Mouse (Mus musculus) brain, embryonic 14.5 days (tissue): ENCODE measurements at regions not wholly inside any gene's neighbourhood (a gene's known extent, or its start where the extent isn't known, plus 50 kb on each side); places are given as distances from the start of the nearest gene placed in this dataset.

ENCODE experiments used
- CTCF ChIP-seq: fragments of 200-500 bp; IDR thresholded peaks from 2 replicates; pipeline ENCODE4 v1.5.1; 2012; ENCODE audit warnings: inconsistent platforms, mild to moderate bottlenecking, moderate library complexity, borderline replicate concordance; ENCODE audit not compliant: insufficient read depth, insufficient read length; ENCODE audit errors: extremely low read depth
- POLR2A ChIP-seq: fragments of 200-500 bp; IDR thresholded peaks from 2 replicates; pipeline ENCODE4 v1.6.1; 2012; ENCODE audit warnings: mild to moderate bottlenecking, inconsistent platforms, borderline replicate concordance; ENCODE audit not compliant: poor library complexity, insufficient read depth, insufficient read length, severe bottlenecking; ENCODE audit errors: extremely low read depth

DNA sequence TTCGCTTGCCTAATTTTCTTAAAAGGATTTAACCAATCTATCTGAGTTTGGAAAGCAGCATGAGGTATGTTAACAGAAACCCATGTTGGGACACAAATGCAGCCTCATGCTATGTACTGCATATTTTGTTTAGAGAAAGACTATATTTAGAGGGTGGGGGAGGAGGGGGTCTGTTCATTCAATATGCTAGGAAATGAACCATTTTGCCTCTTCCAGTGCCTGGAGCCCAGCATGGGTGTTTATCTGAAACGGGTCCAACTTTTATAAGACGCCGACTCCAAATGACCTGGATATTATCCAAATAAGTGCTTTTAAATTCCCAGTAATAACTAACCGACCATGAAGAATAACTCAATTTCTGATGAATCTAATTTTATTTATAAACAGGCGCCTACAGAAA lies 278.2 kb upstream of the Chd6 start:
- TF ChIP-seq CTCF (no peak), POLR2A (no peak)
